Mouse (Mus musculus): ENCODE measurements around the gene Psmc2. TPM values are rescaled to one million over a fixed set of nuclear protein-coding genes. Genes with fewer than 3 reads are reported as not detected.

Gene Psmc2
- polyA plus RNA-seq, 2 experiments, result 58.5 to 122 TPM

GRCm38 (mm10) chr5:21826370-21826769 lies 41.3 kb downstream of the Psmc2 start:
- Histone ChIP-seq H3K27me3 (ENCODE audit: control insufficient read depth, insufficient read depth, low read length) (no peaks in the 10 kb centered on the region), H3K36me3 (replicated peaks; ENCODE audit: control insufficient read depth, insufficient read depth, low read depth) (no peaks in the 10 kb centered on the region), H3K27ac (no peak overlapping the region), H3K4me2 (ENCODE audit: low read depth) (no peak overlapping the region), H3K4me1 (replicated peaks; ENCODE audit: control insufficient read depth in 2 of 2, insufficient read depth in 2 of 2, low read length in 1 of 2) (no peaks in the 10 kb centered on the region), H3K9me3 (ENCODE audit: control insufficient read depth, low read length) (no peaks in the 10 kb centered on the region), H3K9ac (replicated peaks) (no peak overlapping the region), H3K4me3 (ENCODE audit: insufficient read depth in 1 of 2, low read depth in 2 of 2, low read length in 2 of 2) (no peak overlapping the region)
- DNase-seq (ENCODE audit: low read depth in 3 of 3, low spot score in 3 of 3) (no peak), ATAC-seq (ENCODE audit: insufficient read depth) (no peak)
- no peak for TF ChIP-seq EP300 (IDR thresholded peaks at IDR 0.05; ENCODE audit: low read depth)
- no peak for TF ChIP-seq CTCF (IDR thresholded peaks at IDR 0.05; ENCODE audit: low read depth)
- 62% methylated on average over 7 of the region's 7 CpGs for WGBS (ENCODE audit: insufficient replicate concordance)

- TF ChIP-seq CTCF (IDR thresholded peaks at IDR 0.05; ENCODE audit: low read depth) (no peak), EP300 (IDR thresholded peaks at IDR 0.05; ENCODE audit: low read depth) (no peak)
- Histone ChIP-seq H3K4me1 (replicated peaks; ENCODE audit: control insufficient read depth in 2 of 2, insufficient read depth in 2 of 2, low read length in 1 of 2) (no peaks in the 10 kb centered on the region), H3K9me3 (ENCODE audit: control insufficient read depth, low read length) (no peaks in the 10 kb centered on the region), H3K4me3 (ENCODE audit: insufficient read depth in 1 of 2, low read depth in 2 of 2, low read length in 2 of 2) (no peak overlapping the region), H3K27ac (no peak overlapping the region), H3K4me2 (ENCODE audit: low read depth) (no peak overlapping the region), H3K9ac (replicated peaks) (no peak overlapping the region), H3K36me3 (replicated peaks; ENCODE audit: control insufficient read depth, insufficient read depth, low read depth) (no peaks in the 10 kb centered on the region), H3K27me3 (ENCODE audit: control insufficient read depth, insufficient read depth, low read length) (no peaks in the 10 kb centered on the region)
- no peak for DNase-seq (ENCODE audit: low read depth in 3 of 3, low spot score in 3 of 3)
- no peak for ATAC-seq (ENCODE audit: insufficient read depth)
- WGBS (ENCODE audit: insufficient replicate concordance), result 36% methylated on average over 6 of the region's 6 CpGs
Observed at GRCm38 (mm10) chr5:21827643-21828042, 42.6 kb downstream of the Psmc2 start.

DNA sequence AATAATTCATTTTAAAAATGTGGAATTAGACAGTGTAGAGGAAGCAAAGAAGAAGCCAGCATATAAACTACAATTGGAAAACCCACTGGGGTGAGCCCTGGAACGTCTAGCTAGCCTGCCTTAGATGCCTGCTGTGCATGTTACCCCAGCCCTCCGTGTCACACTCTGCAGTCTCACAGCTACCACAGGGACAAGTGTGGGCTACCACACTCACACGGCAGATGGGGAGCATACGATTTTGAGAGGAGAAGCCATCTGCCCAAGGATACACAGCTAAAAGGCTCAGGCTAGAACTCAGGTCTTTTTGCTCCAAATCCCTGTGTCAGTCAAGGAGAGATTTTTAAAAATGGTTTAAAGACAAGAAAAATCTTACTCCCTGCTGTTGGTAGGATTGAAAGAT lies 43.8 kb downstream of the Psmc2 start:
- Histone ChIP-seq H3K36me3 (replicated peaks; ENCODE audit: control insufficient read depth, insufficient read depth, low read depth) (no peaks in the 10 kb centered on the region), H3K4me3 (ENCODE audit: insufficient read depth in 1 of 2, low read depth in 2 of 2, low read length in 2 of 2) (no peak overlapping the region), H3K9me3 (ENCODE audit: control insufficient read depth, low read length) (no peaks in the 10 kb centered on the region), H3K27me3 (ENCODE audit: control insufficient read depth, insufficient read depth, low read length) (no peaks in the 10 kb centered on the region), H3K4me1 (replicated peaks; ENCODE audit: control insufficient read depth in 2 of 2, insufficient read depth in 2 of 2, low read length in 1 of 2) (no peaks in the 10 kb centered on the region), H3K4me2 (ENCODE audit: low read depth) (no peak overlapping the region), H3K9ac (replicated peaks) (no peak overlapping the region), H3K27ac (no peak overlapping the region)
- 40% methylated on average over 4 of the region's 4 CpGs for WGBS (ENCODE audit: insufficient replicate concordance)
- DNase-seq (ENCODE audit: low read depth in 3 of 3, low spot score in 3 of 3) (no peak), ATAC-seq (ENCODE audit: insufficient read depth) (no peak)
- TF ChIP-seq EP300 (IDR thresholded peaks at IDR 0.05; ENCODE audit: low read depth) (no peak), CTCF (IDR thresholded peaks at IDR 0.05; ENCODE audit: low read depth) (no peak)

DNA sequence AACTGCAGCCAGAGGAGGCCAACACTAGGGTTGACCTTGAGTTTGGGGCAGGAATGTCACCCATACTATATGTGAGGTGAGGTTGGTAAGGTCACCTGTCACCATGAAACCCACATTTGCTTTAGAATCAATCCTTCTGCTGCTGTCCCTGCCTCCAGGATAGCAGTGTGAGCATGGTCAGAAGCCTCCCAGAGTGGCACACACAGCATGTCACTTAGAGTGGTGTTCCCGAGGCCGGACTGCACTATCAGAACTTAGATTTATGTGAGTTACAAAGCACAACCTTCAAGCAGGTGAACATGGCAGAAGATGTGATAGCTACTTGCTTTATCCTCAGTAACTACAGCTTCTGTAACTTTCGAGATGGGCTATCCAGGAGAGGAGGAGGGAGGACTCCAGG lies 46.7 kb downstream of the Psmc2 start:
- no peak for DNase-seq (ENCODE audit: low read depth in 3 of 3, low spot score in 3 of 3)
- ATAC-seq (ENCODE audit: insufficient read depth), result no peak
- Histone ChIP-seq H3K4me3 (ENCODE audit: insufficient read depth in 1 of 2, low read depth in 2 of 2, low read length in 2 of 2) (no peak overlapping the region), H3K36me3 (replicated peaks; ENCODE audit: control insufficient read depth, insufficient read depth, low read depth) (no peaks in the 10 kb centered on the region), H3K4me1 (replicated peaks; ENCODE audit: control insufficient read depth in 2 of 2, insufficient read depth in 2 of 2, low read length in 1 of 2) (no peaks in the 10 kb centered on the region), H3K4me2 (ENCODE audit: low read depth) (no peak overlapping the region), H3K27me3 (ENCODE audit: control insufficient read depth, insufficient read depth, low read length) (no peaks in the 10 kb centered on the region), H3K9ac (replicated peaks) (no peak overlapping the region), H3K9me3 (ENCODE audit: control insufficient read depth, low read length) (no peaks in the 10 kb centered on the region), H3K27ac (no peak overlapping the region)
- 52% methylated on average over 3 of the region's 3 CpGs for WGBS (ENCODE audit: insufficient replicate concordance)
- TF ChIP-seq EP300 (IDR thresholded peaks at IDR 0.05; ENCODE audit: low read depth), result no peak
- no peak for TF ChIP-seq CTCF (IDR thresholded peaks at IDR 0.05; ENCODE audit: low read depth)

- Histone ChIP-seq H3K4me1 (replicated peaks; ENCODE audit: control insufficient read depth in 2 of 2, insufficient read depth in 2 of 2, low read length in 1 of 2) (peaks cover 0 to 4% of the 10 kb centered on the region in 2 experiments; a peak in 1 of 4 replicates), H3K9ac (replicated peaks) (no peak overlapping the region), H3K4me3 (ENCODE audit: insufficient read depth in 1 of 2, low read depth in 2 of 2, low read length in 2 of 2) (no peak overlapping the region), H3K27me3 (ENCODE audit: control insufficient read depth, insufficient read depth, low read length) (no peaks in the 10 kb centered on the region), H3K36me3 (replicated peaks; ENCODE audit: control insufficient read depth, insufficient read depth, low read depth) (no peaks in the 10 kb centered on the region), H3K4me2 (ENCODE audit: low read depth) (no peak overlapping the region), H3K9me3 (ENCODE audit: control insufficient read depth, low read length) (no peaks in the 10 kb centered on the region), H3K27ac (no peak overlapping the region)
- no peak for ATAC-seq (ENCODE audit: insufficient read depth)
- WGBS (ENCODE audit: insufficient replicate concordance), result 54% methylated on average over 4 of the region's 4 CpGs
- no peak for DNase-seq (ENCODE audit: low read depth in 3 of 3, low spot score in 3 of 3)
- no peak for TF ChIP-seq EP300 (IDR thresholded peaks at IDR 0.05; ENCODE audit: low read depth)
- TF ChIP-seq CTCF (IDR thresholded peaks at IDR 0.05; ENCODE audit: low read depth), result peak; percentile 45
Observed at GRCm38 (mm10) chr5:21844676-21845075, 59.6 kb downstream of the Psmc2 start.

Data from liver, embryonic 14.5 days (tissue).